Mouse (Mus musculus) CH12.LX (cell line): ENCODE measurements around the gene Ccdc88b. TPM values are rescaled to one million over a fixed set of nuclear protein-coding genes. Genes with fewer than 3 reads are reported as not detected.

ENCODE experiments used
- DNase-seq: peaks from one replicate; pipeline ENCODE4 v3.0.0-alpha.2; 2013; ENCODE audit errors: extremely low read depth
- H3K27ac ChIP-seq: 2 replicates; pipeline ENCODE4 v1.5.1; 2012; ENCODE audit warnings: low read depth, mild to moderate bottlenecking, control low read depth, moderate library complexity; ENCODE audit not compliant: insufficient read depth
- H3K27me3 ChIP-seq: replicated peaks from 2 replicates; pipeline ENCODE3; 2012; ENCODE audit warnings: inconsistent platforms
- H3K36me3 ChIP-seq, 2 experiments: replicated peaks in 1 of 2; 2 replicates each; pipeline versions ENCODE3 to v1.6.1; 2012; ENCODE audit warnings: inconsistent platforms in 1 of 2, low read length in 1 of 2, mild to moderate bottlenecking in 1 of 2, mixed read lengths in 1 of 2, moderate library complexity in 1 of 2; ENCODE audit not compliant: control insufficient read depth in 1 of 2, insufficient read depth in 1 of 2
- H3K4me1 ChIP-seq, 2 experiments: 2 replicates each; pipeline ENCODE4 v1.6.1; 2012; ENCODE audit warnings: inconsistent platforms in 1 of 2, moderate library complexity in 1 of 2; ENCODE audit not compliant: insufficient read depth in 2 of 2, control insufficient read depth in 1 of 2
- H3K4me2 ChIP-seq: 2 replicates; pipeline ENCODE4 v1.6.1; 2012; ENCODE audit warnings: low read depth, mild to moderate bottlenecking, control low read depth; ENCODE audit not compliant: poor library complexity, insufficient read depth, severe bottlenecking
- H3K4me3 ChIP-seq, 3 experiments: fragments of 150-350 bp in 1 of 3; sonication (generic) in 1 of 3; replicated peaks in 1 of 3; 2 replicates each; pipeline versions ENCODE3 to v1.5.1; 2011 to 2012; ENCODE audit warnings: low read depth in 2 of 3, low read length in 2 of 3, mild to moderate bottlenecking in 2 of 3, moderate library complexity in 2 of 3, control low read depth in 1 of 3, improper control_type of control experiment in 1 of 3, inconsistent platforms in 1 of 3, mixed read lengths in 1 of 3; ENCODE audit not compliant: poor library complexity in 1 of 3
- H3K79me2 ChIP-seq: replicated peaks from 2 replicates; pipeline ENCODE4 v1.6.1; 2012; ENCODE audit warnings: mild to moderate bottlenecking, moderate library complexity; ENCODE audit not compliant: control insufficient read depth, poor library complexity, insufficient read depth, severe bottlenecking; ENCODE audit errors: extremely low read depth
- H3K9ac ChIP-seq: 2 replicates; pipeline ENCODE4 v1.6.1; 2012; ENCODE audit warnings: low read depth, mild to moderate bottlenecking, control low read depth, moderate library complexity; ENCODE audit not compliant: insufficient read depth
- H3K9me3 ChIP-seq: replicated peaks from 2 replicates; pipeline ENCODE3; 2012; ENCODE audit warnings: low read length, inconsistent platforms, mixed read lengths
- BHLHE40 ChIP-seq: IDR thresholded peaks from 2 replicates; pipeline ENCODE4 v1.6.1; 2011; ENCODE audit warnings: mild to moderate bottlenecking, low read depth, low read length, improper control_type of control experiment
- CHD2 ChIP-seq: IDR thresholded peaks from 2 replicates; pipeline ENCODE4 v1.6.1; 2011; ENCODE audit warnings: low read length, improper control_type of control experiment
- E2F4 ChIP-seq: IDR thresholded peaks from 2 replicates; pipeline ENCODE4 v1.6.1; 2011; ENCODE audit warnings: low read depth, low read length, improper control_type of control experiment; ENCODE audit not compliant: insufficient replicate concordance
- ELF1 ChIP-seq: IDR thresholded peaks from 2 replicates; pipeline ENCODE4 v1.6.1; 2014; ENCODE audit warnings: low read depth, mild to moderate bottlenecking, inconsistent platforms, low read length, improper control_type of control experiment
- ETS1 ChIP-seq: conservative IDR thresholded peaks from 2 replicates; pipeline ENCODE4 v1.6.1; 2012; ENCODE audit warnings: low read depth, mild to moderate bottlenecking, inconsistent platforms, low read length, improper control_type of control experiment, moderate library complexity
- JUN ChIP-seq: IDR thresholded peaks from 2 replicates; pipeline ENCODE4 v1.6.1; 2011; ENCODE audit warnings: low read depth, mild to moderate bottlenecking, low read length, improper control_type of control experiment, moderate library complexity; ENCODE audit not compliant: insufficient read depth
- KAT2A ChIP-seq: IDR thresholded peaks from 2 replicates; pipeline ENCODE4 v1.6.1; 2012; ENCODE audit warnings: low read length, improper control_type of control experiment, inconsistent platforms; ENCODE audit not compliant: insufficient replicate concordance
- MAFK ChIP-seq: IDR thresholded peaks from 2 replicates; pipeline ENCODE4 v1.6.1; 2011; ENCODE audit warnings: low read length, improper control_type of control experiment; ENCODE audit not compliant: insufficient replicate concordance
- MAZ ChIP-seq: IDR thresholded peaks from 2 replicates; pipeline ENCODE4 v1.6.1; 2012; ENCODE audit warnings: low read depth, mild to moderate bottlenecking, inconsistent platforms, low read length, improper control_type of control experiment, moderate library complexity
- MXI1 ChIP-seq: IDR thresholded peaks from 2 replicates; pipeline ENCODE4 v1.6.1; 2011; ENCODE audit warnings: mild to moderate bottlenecking, low read depth, low read length, improper control_type of control experiment
- MYC ChIP-seq: IDR thresholded peaks from 2 replicates; pipeline ENCODE4 v1.6.1; 2011; ENCODE audit warnings: low read depth, mild to moderate bottlenecking, improper control_type of control experiment, low read length
- POLR2A ChIP-seq: IDR thresholded peaks from 2 replicates; pipeline ENCODE4 v1.6.1; 2011; ENCODE audit warnings: low read depth, mild to moderate bottlenecking, improper control_type of control experiment, low read length
- RCOR1 ChIP-seq: conservative IDR thresholded peaks from 2 replicates; pipeline ENCODE4 v1.6.1; 2012; ENCODE audit warnings: low read depth, mild to moderate bottlenecking, inconsistent platforms, low read length, improper control_type of control experiment
- SIN3A ChIP-seq: IDR thresholded peaks from 2 replicates; pipeline ENCODE4 v1.6.1; 2012; ENCODE audit warnings: low read length, improper control_type of control experiment, inconsistent platforms
- TBP ChIP-seq: conservative IDR thresholded peaks from 2 replicates; pipeline ENCODE4 v1.6.1; 2011; ENCODE audit warnings: low read depth, low read length, improper control_type of control experiment
- TCF12 ChIP-seq: IDR thresholded peaks from 2 replicates; pipeline ENCODE4 v1.6.1; 2014; ENCODE audit warnings: low read depth, mild to moderate bottlenecking, inconsistent platforms, low read length, improper control_type of control experiment
- UBTF ChIP-seq: IDR thresholded peaks from 2 replicates; pipeline ENCODE4 v1.6.1; 2012; ENCODE audit warnings: low read depth, mild to moderate bottlenecking, inconsistent platforms, low read length, improper control_type of control experiment, moderate library complexity
- USF1 ChIP-seq: IDR thresholded peaks from 2 replicates; pipeline ENCODE4 v1.6.1; 2014; ENCODE audit warnings: low read depth, mild to moderate bottlenecking, inconsistent platforms, low read length, improper control_type of control experiment
- ZC3H11A ChIP-seq: IDR thresholded peaks from 2 replicates; pipeline ENCODE4 v1.6.1; 2012; ENCODE audit warnings: low read depth, mild to moderate bottlenecking, inconsistent platforms, low read length, improper control_type of control experiment
- ZNF384 ChIP-seq: IDR thresholded peaks from 2 replicates; pipeline ENCODE4 v1.6.1; 2012; ENCODE audit warnings: low read depth, low read length, improper control_type of control experiment, inconsistent platforms
- dilution Hi-C: fragments of 300-500 bp; cut with MboI; formaldehyde crosslinking; loops from 2 replicates; pipeline ENCODE4 v1.14.3; 2020; ENCODE audit warnings: low sequenced_read_pairs; ENCODE audit not compliant: extremely low pct_unique_long_range_greater_than_20kb, extremely low pct_ligation_motif_present
- in situ Hi-C: fragments of 300-500 bp; cut with MboI; formaldehyde crosslinking; loops from 3 replicates; pipeline ENCODE4 v1.14.3; 2019; ENCODE audit warnings: low sequenced_read_pairs, low pct_ligation_motif_present, low pct_unique_long_range_greater_than_20kb, mixed read lengths
- polyA plus RNA-seq: library from polyadenylated mRNA; unstranded; fragments of >175 nt; gene quantifications from 2 replicates; pipeline ENCODE4 v1.2.1, GENCODE M21; 2012; ENCODE audit warnings: low read depth; ENCODE audit not compliant: insufficient read length
- total RNA-seq, 2 experiments: library from RNA; depleted of rRNA; stranded (reverse); fragments of 300-350 nt in 1 of 2; fragments of >200 nt in 1 of 2; gene quantifications; 2 replicates each; pipeline ENCODE4 v1.2.3; 2012 to 2014

Ccdc88b gene
- total and polyA plus RNA-seq, 3 experiments: 20.5 to 76.4 (median 53.0) TPM

- no peak for DNase-seq
- Histone ChIP-seq H3K9me3 (no peaks in the 10 kb centered on the region), H3K4me1 (peaks cover 9 to 37% of the 10 kb centered on the region in 2 experiments), H3K27me3 (no peaks in the 10 kb centered on the region), H3K9ac (peak overlapping the region; percentile 67), H3K79me2 (no peaks in the 10 kb centered on the region), H3K27ac (no peak overlapping the region), H3K4me2 (peak overlapping the region; percentile 53), H3K36me3 (peaks cover 28 to 66% of the 10 kb centered on the region in 2 experiments), H3K4me3 (peak overlapping the region; percentile 65 to 79 (median 77))
- 0 out of 2 replicates have a peak, but pooled peaks have one; percentile 5 for TF ChIP-seq BHLHE40
- no peak for TF ChIP-seq ETS1
- no peak for TF ChIP-seq TCF12
- TF ChIP-seq TBP: no peak
- dilution Hi-C loops (no loop called here), in situ Hi-C loops (no loop called here)
Observed at GRCm38 (mm10) chr19:6839615-6840474, 18.2 kb downstream of the Ccdc88b start.

GRCm38 (mm10) chr19:6832363-6832762 lies 25.6 kb downstream of the Ccdc88b start:
- Histone ChIP-seq H3K27ac (no peak overlapping the region), H3K4me1 (peaks cover 0 to 6% of the 10 kb centered on the region in 2 experiments; a peak in 2 of 4 replicates), H3K4me3 (no peak overlapping the region), H3K79me2 (no peaks in the 10 kb centered on the region), H3K4me2 (no peak overlapping the region), H3K27me3 (no peaks in the 10 kb centered on the region), H3K9me3 (peaks cover 5% of the 10 kb centered on the region), H3K36me3 (peaks cover 49 to 98% of the 10 kb centered on the region in 2 experiments)
- in situ Hi-C loops (no loop called here), dilution Hi-C loops (no loop called here)
- no peak for DNase-seq
- TF ChIP-seq KAT2A (no peak), MAZ (no peak), E2F4 (no peak), ZNF384 (no peak), MAFK (no peak), BHLHE40 (no peak), SIN3A (no peak), CHD2 (no peak), MYC (no peak), JUN (no peak), TBP (no peak), ELF1 (no peak), USF1 (no peak), RCOR1 (no peak), ZC3H11A (no peak), MXI1 (no peak), POLR2A (no peak), UBTF (no peak)
- TF ChIP-seq, all 38 proteins: peak for 0
- no peak overlapping the region for H3K9ac ChIP-seq
